ENCODE assay signal across 8 mouse cellular contexts in genomic region chr9:118927501-118927900, GRCm38 (mm10). TPM values are rescaled to one million over a fixed set of nuclear protein-coding genes. Genes with fewer than 3 reads are reported as not detected.
DNase-seq lines count a peak whose midpoint lies in the region; ATAC-seq and TF ChIP-seq lines count a peak whose summit lies in the region.

No protein-coding gene starts in this region.

- no peaks in the 10 kb centered on the region for H3K27me3 ChIP-seq in lung, postnatal 0 days (replicated peaks; ENCODE audit: insufficient read depth, low read length)
- H3K27me3 ChIP-seq in stomach, postnatal 0 days (ENCODE audit: control insufficient read depth, insufficient read depth, low read length), result no peaks in the 10 kb centered on the region

- no peaks in the 10 kb centered on the region for H3K9me3 ChIP-seq in lung, postnatal 0 days (ENCODE audit: low read length)
- H3K9me3 ChIP-seq in stomach, postnatal 0 days (ENCODE audit: control insufficient read depth, low read length), result no peaks in the 10 kb centered on the region

- intact Hi-C loops in gastrocnemius, postnatal 36 days (cut with DNase I), result no loop called here

- H3K4me1 ChIP-seq in lung, postnatal 0 days (ENCODE audit: insufficient read depth, low read depth, low read length), result peaks cover 17% of the 10 kb centered on the region; the same call in 1 of the 2 replicates
- peaks cover 7% of the 10 kb centered on the region; the same call in 1 of the 2 replicates for H3K4me1 ChIP-seq in stomach, postnatal 0 days (replicated peaks; ENCODE audit: control insufficient read depth, insufficient read depth)

- peak; percentile 22 for ATAC-seq in lung, postnatal 0 days
- ATAC-seq in stomach, postnatal 0 days (ENCODE audit: low FRiP score, low TSS enrichment), result no peak; the same call in 1 of the 2 replicates

- peak overlapping the region; percentile 72 for H3K4me3 ChIP-seq in lung, postnatal 0 days (ENCODE audit: low read depth, low read length)
- H3K4me3 ChIP-seq in stomach, postnatal 0 days (ENCODE audit: low read depth, low read length), result peak overlapping the region; percentile 80

- 2% methylated on average over 8 of the region's 8 CpGs for WGBS in lung, postnatal 0 days
- WGBS in stomach, postnatal 0 days, result 29% methylated on average over 8 of the region's 8 CpGs

- no peak for TF ChIP-seq EP300 in lung, postnatal 0 days (IDR thresholded peaks at IDR 0.05)
- no peak for TF ChIP-seq EP300 in stomach, postnatal 0 days (optimal IDR thresholded peaks at IDR 0.05)

- H3K36me3 ChIP-seq in lung, postnatal 0 days (ENCODE audit: insufficient read depth, low read length), result no peaks in the 10 kb centered on the region; the same call in 1 of the 2 replicates
- no peaks in the 10 kb centered on the region for H3K36me3 ChIP-seq in stomach, postnatal 0 days (ENCODE audit: control insufficient read depth, insufficient read depth, low read length)

- peak overlapping the region; percentile 95 for H3K4me2 ChIP-seq in lung, postnatal 0 days (replicated peaks; ENCODE audit: low read depth, low read length)
- H3K4me2 ChIP-seq in stomach, postnatal 0 days (replicated peaks; ENCODE audit: low read depth), result peak overlapping the region; percentile 82

- peak overlapping the region; percentile 95 for H3K27ac ChIP-seq in lung, postnatal 0 days (ENCODE audit: low read length)
- peak overlapping the region; percentile 90 for H3K27ac ChIP-seq in stomach, postnatal 0 days (replicated peaks)

- H3K9ac ChIP-seq in lung, postnatal 0 days (replicated peaks; ENCODE audit: low read depth), result peak overlapping the region; percentile 73
- peak overlapping the region; percentile 38; the same call in 1 of the 2 replicates for H3K9ac ChIP-seq in stomach, postnatal 0 days (ENCODE audit: low read length)

- no peak for TF ChIP-seq CTCF in lung, postnatal 0 days (IDR thresholded peaks at IDR 0.05)
- TF ChIP-seq CTCF in stomach, postnatal 0 days (IDR thresholded peaks at IDR 0.05; ENCODE audit: low read depth), result no peak

- peak; percentile 22 for DNase-seq in cerebellum, adult 11-12 months
- no peak for DNase-seq in cerebellum, adult 9-10 months
- DNase-seq in right cerebral cortex, adult 18-20 months, result peak; percentile 51
- no peak for DNase-seq in right cerebral cortex, postnatal 14 days
- peak; percentile 50 for DNase-seq in kidney, adult 9 months
- peak; percentile 79 for DNase-seq in lung, postnatal 0 days (ENCODE audit: low spot score)
- no peak for DNase-seq in stomach, postnatal 0 days (ENCODE audit: low spot score)
- no peak for DNase-seq in gastrocnemius, postnatal 36 days

RNA-seq across cellular contexts. Expression of gene Ctdspl, which starts 1.2 kb away (rescaled TPM):
- 27.8 and 29.9 TPM in 2 replicates for polyA plus RNA-seq in lung, postnatal 0 days (2015; fragmentation: Nextera tagmentation; extraction: Ambion mirVana)
- 7.4 and 9.0 TPM in 2 replicates for polyA plus RNA-seq in stomach, postnatal 0 days (2015; fragmentation: Nextera tagmentation; extraction: Ambion mirVana)
- 1 to 10 TPM; 4.9 to 5.1 TPM for total RNA-seq in gastrocnemius, postnatal 36 days (2021)

Comparison
In these comparisons a context has a peak if more than half of its experiments do, and no peak if none do; other contexts are left out.
1. DNase-seq: peak in cerebellum, adult 11-12 months (single experiment), right cerebral cortex, adult 18-20 months (single experiment), kidney, adult 9 months (single experiment) and lung, postnatal 0 days (single experiment); none in cerebellum, adult 9-10 months (single experiment), right cerebral cortex, postnatal 14 days (single experiment), stomach, postnatal 0 days (single experiment) and gastrocnemius, postnatal 36 days (0 of 2).